Mouse (Mus musculus) brown adipose tissue, adult 24 weeks (tissue): ENCODE results near the gene Apopt1. TPM values are rescaled to one million over a fixed set of nuclear protein-coding genes. Genes with fewer than 3 reads are reported as not detected.

Experiments
- H3K27ac ChIP-seq: fragments of 200-500 bp; replicated peaks from 2 replicates; pipeline ENCODE4 v1.5.1; 2012; ENCODE audit warnings: low read depth, mild to moderate bottlenecking, low read length
- H3K4me1 ChIP-seq: fragments of 200-500 bp; 2 replicates; pipeline ENCODE4 v1.6.1; 2012; ENCODE audit warnings: low read length, mixed read lengths; ENCODE audit not compliant: control insufficient read depth, insufficient read depth, insufficient read length
- H3K4me3 ChIP-seq: fragments of 200-500 bp; 2 replicates; pipeline ENCODE4 v1.5.1; 2012; ENCODE audit warnings: low read depth, mild to moderate bottlenecking, low read length, moderate library complexity; ENCODE audit not compliant: insufficient read depth
- polyA plus RNA-seq: library from polyadenylated mRNA; stranded (reverse); fragments of >200 nt; gene quantifications from 2 replicates; pipeline ENCODE4 v1.2.4, GENCODE M21; 2012; ENCODE audit not compliant: missing spikeins, insufficient read depth, insufficient read length

The Apopt1 gene
- polyA plus RNA-seq: 123 and 134 TPM in 2 replicates

DNA sequence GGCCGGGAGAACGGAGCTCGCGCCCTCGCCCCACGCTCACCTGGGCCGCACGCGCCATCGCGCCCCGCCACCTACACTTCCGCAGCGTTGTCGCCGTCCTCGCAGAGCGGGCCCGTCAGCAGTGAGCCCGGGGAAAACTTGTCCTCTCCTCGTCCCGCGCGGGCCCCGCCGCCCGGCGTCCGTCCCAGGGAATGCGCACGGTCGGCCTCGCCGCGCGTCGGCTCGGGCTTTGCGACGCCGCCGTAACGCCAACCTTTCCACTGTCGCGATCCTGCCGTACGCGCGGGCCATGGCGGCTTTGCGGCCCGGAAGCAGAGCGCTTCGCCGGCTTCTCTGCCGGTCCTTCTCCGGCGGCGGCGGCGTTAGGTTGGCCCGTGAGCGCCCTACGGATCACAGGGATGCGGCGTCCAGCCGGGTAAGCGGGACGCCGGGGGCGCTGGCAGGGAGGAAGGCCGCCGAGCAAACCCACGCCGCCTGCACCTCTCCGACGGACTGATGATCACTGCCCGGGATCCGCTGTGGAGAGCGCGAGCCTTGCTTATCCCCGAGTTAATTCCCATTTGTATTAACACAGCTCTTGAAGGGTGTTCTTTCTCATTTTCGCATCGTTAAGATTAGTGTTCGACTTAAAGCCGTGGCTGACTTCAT, at the start of gene Apopt1, which contains the start of gene Bag5:
TSS of gene Apopt1 (plus strand) at position 258 of the 648 bp plus-strand sequence.
TSS of gene Bag5 (minus strand) at position 254 of the 648 bp plus-strand sequence.
- Histone ChIP-seq H3K4me3 (peak within 1 kb of the TSS; percentile 86), H3K27ac (peak within 1 kb of the TSS; percentile 73), H3K4me1 (peaks cover 11% of the 10 kb centered on the region)

DNA sequence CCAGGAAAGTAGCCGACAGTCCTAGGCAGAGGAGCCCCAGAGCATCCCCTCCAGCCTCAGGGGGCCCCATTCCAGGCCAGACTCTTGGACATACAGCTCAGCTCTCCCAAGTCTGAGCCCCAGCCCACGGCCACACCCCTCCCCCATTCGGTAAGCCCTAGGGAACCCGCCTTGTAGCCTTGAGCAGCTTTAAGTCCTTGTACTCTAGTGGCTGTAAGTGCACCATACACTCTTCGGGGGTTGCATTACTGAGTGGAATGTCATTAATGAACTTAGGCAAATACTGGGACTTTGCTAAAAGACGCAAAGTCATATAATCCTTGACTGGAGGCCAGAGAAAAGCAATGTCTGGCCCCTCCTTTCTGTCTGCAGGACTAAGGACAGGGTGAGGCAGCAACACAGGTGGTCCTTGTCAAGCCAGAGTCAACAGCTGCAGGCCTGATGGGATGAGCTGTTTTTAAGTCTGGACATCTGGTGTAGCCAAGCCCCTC, 48.9 kb upstream of the Apopt1 start:
- Histone ChIP-seq H3K4me1 (peaks cover 4% of the 10 kb centered on the region), H3K4me3 (no peak overlapping the region), H3K27ac (no peak overlapping the region)

DNA sequence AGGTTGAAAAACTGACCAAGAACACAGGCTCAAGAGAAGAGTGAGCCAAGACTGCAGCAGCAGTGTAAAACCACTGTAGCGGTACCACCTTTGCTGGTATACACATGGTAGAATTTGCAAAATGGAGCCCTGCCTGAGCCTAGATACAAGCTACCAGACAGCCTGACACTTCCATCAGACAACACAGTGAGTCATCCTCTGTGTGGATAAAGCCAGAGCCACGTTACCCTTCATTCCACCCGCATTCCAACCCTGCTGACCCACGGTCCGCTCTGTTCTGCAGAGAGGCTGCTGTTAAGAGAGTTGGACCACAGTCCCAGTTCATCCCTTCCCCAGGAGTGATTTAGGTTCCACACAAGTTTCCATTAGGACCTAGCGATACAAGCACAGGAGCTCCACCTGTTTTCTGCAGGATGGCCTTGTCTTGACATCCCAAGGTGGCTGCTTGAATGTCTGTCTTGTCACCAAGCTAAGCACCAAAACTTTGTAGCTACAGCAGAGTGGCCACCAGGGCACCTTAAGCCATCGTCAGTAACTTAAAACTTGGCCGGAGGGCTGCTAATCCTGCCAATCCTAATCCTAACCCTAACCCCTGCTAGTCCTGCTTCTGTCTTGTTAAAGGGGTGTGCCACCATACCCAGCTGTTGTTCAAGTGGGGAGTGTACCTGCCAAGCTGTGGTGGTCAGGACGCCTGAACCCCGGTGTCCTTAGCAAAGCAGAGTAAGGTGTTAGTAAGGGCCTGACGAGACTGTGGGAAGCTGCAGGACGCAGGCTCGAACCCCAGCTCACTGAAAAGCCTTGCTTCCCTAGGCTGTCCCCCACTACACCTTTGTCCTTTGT, 47.8 kb upstream of the Apopt1 start:
- peaks cover 12% of the 10 kb centered on the region for H3K4me1 ChIP-seq
- H3K4me3 ChIP-seq: no peak overlapping the region
- H3K27ac ChIP-seq: no peak overlapping the region

DNA sequence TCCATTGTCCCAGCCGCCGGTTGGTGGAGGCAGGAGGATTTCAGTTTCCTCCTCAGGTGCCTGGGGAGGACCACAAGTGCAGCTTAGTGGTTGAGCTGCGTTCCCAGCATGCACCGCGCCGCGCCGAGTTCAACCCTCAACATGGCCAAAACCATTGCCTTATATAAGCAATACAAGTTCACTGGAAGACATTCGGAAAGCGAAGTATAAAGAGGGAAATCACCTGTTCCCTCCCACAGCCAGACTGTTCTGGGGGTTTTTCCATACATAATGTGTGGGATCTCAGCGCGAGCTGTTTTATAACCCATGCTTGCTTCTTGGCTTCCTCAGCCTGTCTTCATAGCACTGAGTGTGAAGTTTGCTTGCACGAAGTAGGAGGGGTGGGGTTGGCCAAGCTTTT, 46.7 kb upstream of the Apopt1 start:
- Histone ChIP-seq H3K27ac (no peak overlapping the region), H3K4me3 (no peak overlapping the region), H3K4me1 (peaks cover 15% of the 10 kb centered on the region)

DNA sequence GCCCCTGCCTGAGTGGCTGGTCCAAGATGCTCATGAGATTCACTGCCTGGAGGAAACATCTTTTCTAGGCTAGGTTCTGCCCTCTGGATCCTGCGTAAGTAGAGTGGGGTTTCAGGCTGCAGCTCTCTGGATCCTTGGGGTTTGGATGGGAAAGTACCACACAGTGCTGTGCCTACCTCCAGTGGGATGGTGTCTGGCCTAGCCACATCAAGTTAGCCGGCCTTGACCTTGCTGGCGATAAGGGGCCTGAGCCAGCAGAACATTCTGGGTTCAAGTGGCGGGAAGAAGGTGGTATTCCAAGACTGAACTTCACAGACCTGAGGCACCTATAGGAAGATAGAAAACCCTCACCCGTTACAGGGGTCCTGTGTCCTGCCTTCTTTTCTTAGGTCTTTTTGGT, 45.6 kb upstream of the Apopt1 start:
- Histone ChIP-seq H3K4me3 (no peak overlapping the region), H3K4me1 (peaks cover 17% of the 10 kb centered on the region), H3K27ac (no peak overlapping the region)

DNA sequence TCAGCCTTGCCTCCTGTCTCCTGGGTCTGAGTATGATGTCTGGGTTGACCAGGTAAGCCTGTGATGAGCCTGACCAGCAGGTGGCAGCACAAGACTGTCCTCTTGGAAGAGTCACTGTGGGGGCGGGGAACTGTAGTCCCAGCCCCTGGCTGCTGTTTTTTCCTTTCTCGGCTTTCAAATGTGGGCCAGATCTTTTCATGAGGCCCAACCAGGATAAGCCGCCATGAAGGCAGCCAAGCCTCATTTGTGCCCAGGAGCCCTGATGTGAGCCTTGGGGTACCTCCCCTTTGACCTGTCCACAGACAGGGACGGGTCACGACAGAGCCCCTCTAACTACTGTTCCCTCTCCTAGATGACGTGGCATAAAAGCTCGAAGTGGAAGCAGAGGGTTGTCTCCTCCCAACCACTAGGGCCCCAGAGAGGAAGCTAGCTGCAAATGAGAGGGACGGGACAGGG, 44.6 kb upstream of the Apopt1 start:
- Histone ChIP-seq H3K4me3 (peak overlapping the region; percentile 36), H3K27ac (peak overlapping the region; percentile 99), H3K4me1 (peaks cover 18% of the 10 kb centered on the region)

DNA sequence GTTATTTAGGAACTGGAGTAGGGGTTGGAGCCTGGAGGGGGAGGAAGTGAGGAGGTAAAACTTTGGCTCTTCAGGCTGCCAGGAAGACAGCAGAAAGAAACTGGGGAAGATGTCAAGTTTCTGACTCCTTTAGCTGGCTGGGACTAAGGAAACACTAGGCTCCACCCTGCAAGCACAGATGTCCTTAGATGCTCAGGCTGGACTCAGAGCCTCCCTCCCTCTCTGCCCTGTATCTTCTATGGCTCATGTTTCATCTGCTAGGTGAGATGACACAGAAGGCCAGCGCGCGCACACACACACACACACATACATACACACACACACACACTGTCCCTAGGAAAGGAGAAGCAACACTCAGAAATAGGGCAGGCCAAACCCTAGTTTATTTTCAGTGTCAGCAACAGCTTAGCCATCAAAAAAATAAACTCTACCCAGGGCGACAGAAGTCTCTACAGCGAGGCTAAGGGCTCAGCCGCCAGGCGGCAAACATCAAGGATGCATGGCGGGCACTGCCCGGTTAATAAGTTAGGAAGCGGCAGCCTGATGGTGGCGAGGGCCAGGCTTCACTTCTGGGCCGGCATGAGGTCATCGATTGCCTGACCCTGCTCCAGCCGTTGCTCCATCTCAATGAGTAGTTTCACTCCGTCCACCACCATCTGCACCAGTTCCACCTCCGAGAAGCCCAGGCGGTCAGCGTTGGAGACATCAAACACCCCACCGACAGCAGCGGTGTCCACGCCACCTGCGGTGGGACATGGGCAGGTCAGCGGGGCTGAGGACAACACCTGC, 43.9 kb upstream of the Apopt1 start:
- H3K4me1 ChIP-seq: peaks cover 18% of the 10 kb centered on the region
- H3K27ac ChIP-seq: peak overlapping the region; percentile 99
- no peak overlapping the region; the same call in 1 of the 2 replicates for H3K4me3 ChIP-seq

DNA sequence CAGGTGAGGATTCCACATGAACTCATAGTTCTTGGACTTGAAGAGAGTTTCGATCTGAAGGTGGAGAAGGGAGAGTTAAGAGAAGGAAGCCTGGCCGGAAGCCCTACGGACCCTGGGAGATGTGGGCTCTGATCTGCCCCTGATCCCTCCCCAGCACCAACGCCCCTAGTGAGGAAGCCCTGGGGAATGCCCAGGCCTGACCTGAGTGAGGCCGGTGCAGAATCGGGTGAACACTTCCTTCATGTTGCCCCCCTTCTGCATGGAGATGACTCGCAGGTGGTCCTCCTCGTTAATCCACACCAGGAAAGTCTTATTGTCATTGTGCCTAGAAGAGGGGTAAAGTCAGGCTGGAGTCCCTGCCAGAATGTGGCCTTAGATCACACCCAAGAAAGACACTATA, 43.1 kb upstream of the Apopt1 start:
- peaks cover 18% of the 10 kb centered on the region for H3K4me1 ChIP-seq
- H3K27ac ChIP-seq: 0 out of 2 replicates have a peak overlapping the region, but pooled peaks have one; percentile 20
- H3K4me3 ChIP-seq: 0 out of 2 replicates have a peak overlapping the region, but pooled peaks have one; percentile 71

DNA sequence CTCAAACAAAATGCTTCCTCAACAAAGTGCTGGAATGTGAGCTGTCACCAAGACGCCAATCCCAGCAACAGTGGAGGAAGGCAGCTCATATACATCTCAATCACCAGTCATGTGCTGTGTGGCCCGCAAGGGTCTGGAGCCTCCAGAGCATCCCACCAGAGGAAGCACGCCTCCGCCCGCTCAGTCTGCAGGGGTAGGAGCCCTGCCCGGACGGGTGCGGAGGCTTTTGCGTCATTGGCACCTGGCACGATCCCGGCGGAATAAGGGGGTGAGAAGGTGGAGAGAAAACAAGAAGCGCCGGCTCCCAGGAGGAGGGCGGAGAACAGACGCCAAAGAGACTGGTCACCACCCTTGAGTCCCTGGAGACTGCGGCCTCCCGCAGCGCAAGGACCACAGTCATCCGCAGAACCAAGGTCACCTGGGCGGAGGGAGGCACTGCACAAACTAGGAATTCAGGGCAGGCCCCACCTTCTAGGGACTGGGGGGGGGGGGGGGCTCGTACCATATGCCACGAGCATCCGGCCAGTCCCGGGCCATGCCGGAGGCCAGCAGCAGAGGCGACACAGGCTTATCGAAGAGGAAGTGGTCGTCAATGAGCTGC, 42.6 kb upstream of the Apopt1 start:
- Histone ChIP-seq H3K4me3 (peak overlapping the region; percentile 71), H3K27ac (0 out of 2 replicates have a peak overlapping the region, but pooled peaks have one; percentile 20), H3K4me1 (peaks cover 18% of the 10 kb centered on the region)

DNA sequence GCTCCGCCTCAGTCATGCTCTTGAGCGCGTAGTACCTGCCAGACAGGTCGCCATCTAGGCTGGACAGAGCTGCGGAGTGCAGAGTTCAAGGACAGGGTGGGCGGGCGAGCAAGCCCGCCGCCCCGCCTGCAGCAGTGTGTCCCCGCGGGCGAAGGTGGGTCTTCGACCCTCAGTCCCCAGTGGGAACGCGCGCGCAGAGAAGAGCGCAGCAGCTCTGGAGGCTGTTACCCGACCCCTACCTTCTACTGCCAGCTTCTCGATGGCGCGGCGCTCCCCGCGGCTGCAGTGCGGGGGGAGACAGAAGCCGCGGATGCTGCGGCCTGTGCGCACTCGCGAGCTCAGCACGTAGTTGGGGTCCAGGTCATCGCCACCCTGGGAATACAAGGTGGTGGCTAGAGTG, 42.1 kb upstream of the Apopt1 start:
- H3K27ac ChIP-seq: no peak overlapping the region
- peaks cover 18% of the 10 kb centered on the region for H3K4me1 ChIP-seq
- peak overlapping the region; percentile 71 for H3K4me3 ChIP-seq

DNA sequence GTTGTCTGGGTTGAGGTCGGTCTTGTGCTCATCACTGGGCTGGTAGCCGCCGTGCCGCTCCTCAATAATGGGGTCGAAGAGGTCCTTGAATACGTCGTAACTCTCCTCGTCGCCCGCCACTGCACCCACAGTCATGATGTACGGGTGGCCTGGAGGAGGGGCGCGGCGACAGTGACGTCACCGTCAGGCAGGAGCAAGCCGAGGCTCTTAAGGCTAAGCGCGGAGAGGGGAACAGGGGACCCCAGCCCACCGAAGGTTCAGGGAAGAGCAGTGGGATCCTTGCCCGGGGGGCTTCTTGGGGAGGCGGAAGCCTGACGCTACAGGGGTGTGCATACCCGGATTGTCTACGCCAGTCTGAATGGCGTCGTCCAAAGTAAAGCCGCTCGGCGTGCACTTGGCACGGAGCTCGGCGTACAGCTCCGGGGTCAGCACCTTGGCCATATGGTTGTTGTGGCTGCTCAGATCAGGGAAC, 41.6 kb upstream of the Apopt1 start:
- peaks cover 18% of the 10 kb centered on the region for H3K4me1 ChIP-seq
- no peak overlapping the region for H3K27ac ChIP-seq
- H3K4me3 ChIP-seq: peak overlapping the region; percentile 71

DNA sequence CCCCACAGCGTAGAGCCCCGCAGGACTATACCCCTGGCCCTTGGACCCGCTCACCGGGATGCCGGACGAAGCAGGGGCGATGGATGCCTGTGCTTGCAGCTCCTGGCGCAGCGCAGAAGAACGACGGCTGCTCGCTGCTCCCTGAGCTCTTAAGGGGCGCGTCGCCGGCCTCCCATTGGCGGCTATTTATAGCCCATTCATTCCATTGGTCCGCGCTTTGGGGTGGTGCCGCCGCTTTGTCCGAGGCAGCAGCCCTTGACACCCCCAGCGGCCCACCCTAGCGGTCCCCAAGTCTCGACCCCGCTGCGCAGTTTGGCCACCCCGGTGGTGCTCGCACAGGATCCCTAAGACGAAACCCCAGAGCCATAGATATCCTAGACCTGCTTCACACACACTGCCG, 40.9 kb upstream of the Apopt1 start, which contains the start of gene Ckb:
TSS of gene Ckb (minus strand) at position 163 of the 400 bp plus-strand sequence.
- Histone ChIP-seq H3K4me1 (peaks cover 20% of the 10 kb centered on the region), H3K27ac (no peak within 1 kb of the TSS), H3K4me3 (peak within 1 kb of the TSS; percentile 71)

DNA sequence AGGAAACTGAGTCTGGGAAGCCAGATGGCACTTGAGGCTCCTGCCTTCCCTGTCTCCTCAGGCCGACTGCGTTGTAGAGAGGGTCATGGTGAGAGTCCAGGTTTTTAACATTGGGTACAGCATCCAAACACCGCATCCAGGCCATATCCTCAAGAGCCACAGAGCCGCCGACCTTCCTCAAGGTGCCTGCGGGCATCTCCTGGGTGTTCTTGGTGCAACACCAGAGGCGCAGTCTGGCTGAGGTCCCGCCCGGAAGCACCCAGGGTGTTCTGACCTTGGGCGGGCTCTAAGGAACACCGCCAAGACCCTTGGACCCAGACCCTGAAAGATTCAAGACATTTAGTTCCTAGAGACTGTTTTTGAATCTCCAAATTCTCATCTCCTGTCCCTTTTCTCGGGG, 40.5 kb upstream of the Apopt1 start:
- Histone ChIP-seq H3K4me3 (peak overlapping the region; percentile 71), H3K4me1 (peaks cover 23% of the 10 kb centered on the region), H3K27ac (no peak overlapping the region)

DNA sequence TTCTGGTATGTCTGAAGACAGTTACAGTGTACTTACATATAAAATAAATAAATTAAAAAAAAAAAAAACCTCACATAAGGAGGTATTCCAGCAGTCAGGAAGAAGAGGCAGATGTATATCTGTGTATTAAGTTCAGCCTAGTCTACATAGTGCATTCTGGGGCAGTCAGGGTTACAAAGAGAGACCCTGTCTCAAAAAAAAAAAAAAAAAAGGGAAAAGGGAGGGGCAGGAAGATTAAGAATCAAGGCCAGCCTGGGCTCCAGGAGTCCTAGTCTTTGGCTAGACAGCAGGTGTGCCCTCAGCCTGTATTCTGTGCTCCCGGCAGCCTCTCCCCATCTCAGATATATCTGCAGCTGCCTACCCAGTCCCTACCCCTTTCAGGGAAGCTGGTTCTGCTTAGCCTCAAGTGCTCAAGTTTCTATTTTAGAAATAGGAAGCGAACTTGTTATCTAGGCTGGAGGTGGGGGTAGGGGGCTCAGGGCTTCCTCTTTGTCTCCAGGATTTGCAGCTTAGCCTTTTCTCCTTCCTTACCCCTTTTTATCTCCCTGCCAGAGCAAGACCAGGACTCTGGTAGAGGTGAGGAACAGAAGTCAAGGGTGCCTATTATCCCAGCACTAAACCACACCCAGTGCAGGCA, 38.1 kb upstream of the Apopt1 start:
- Histone ChIP-seq H3K27ac (peak overlapping the region; percentile 35), H3K4me3 (no peak overlapping the region), H3K4me1 (peaks cover 20% of the 10 kb centered on the region)
